Mouse (Mus musculus): Measurements from ENCODE around the gene D630039A03Rik.

- no peak for TF ChIP-seq CTCF (IDR thresholded peaks at IDR 0.05)
- TF ChIP-seq EP300 (IDR thresholded peaks at IDR 0.05) = no peak
These were observed 11.5 kb downstream of the D630039A03Rik start for GRCm38 (mm10) chr4:57904638-57905037.

All from lung, postnatal 0 days (tissue).